Mouse (Mus musculus): ENCODE results near the gene Nacc2. TPM values are rescaled to one million over a fixed set of nuclear protein-coding genes. Genes with fewer than 3 reads are reported as not detected.
A peak's percentile ranks its signal among the peaks of the same experiment; 100 is the strongest.

The Nacc2 gene
- polyA plus RNA-seq, 1 experiment from 2014 or later = 6.1 TPM

DNA sequence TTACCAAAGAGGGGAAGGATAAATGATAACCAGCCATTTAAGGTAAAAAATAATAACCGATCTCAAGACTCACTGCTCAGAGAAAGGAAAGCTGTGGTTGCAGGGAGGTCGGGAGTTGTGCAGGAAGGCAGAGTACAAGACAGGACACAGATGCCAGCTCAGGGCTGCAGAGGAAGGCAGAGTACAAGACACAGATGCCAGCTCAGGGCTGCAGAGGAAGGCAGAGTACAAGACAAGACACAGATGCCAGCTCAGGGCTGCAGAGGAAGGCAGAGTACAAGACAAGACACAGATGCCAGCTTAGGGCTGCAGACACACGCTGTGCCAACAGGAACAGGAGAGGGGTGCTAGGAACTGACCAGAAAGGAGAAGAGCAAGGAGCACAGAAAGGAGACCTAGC, 42.2 kb downstream of the Nacc2 start:
- DNase-seq (ENCODE audit: low spot score) (no peak), ATAC-seq (no peak)
- Histone ChIP-seq H3K27ac (ENCODE audit: low read depth, low read length) (no peak overlapping the region), H3K36me3 (ENCODE audit: control insufficient read depth, insufficient read depth, low read length) (no peaks in the 10 kb centered on the region), H3K4me2 (ENCODE audit: low read length) (no peak overlapping the region), H3K4me3 (ENCODE audit: low read depth, low read length) (no peak overlapping the region), H3K27me3 (replicated peaks; ENCODE audit: control insufficient read depth, insufficient read depth, low read length) (no peaks in the 10 kb centered on the region), H3K9me3 (replicated peaks; ENCODE audit: control insufficient read depth, low read length) (no peaks in the 10 kb centered on the region), H3K9ac (ENCODE audit: low read length) (no peak overlapping the region), H3K4me1 (ENCODE audit: control insufficient read depth, insufficient read depth, low read length) (no peaks in the 10 kb centered on the region)
- WGBS = 89% methylated on average over 3 of the region's 3 CpGs

DNA sequence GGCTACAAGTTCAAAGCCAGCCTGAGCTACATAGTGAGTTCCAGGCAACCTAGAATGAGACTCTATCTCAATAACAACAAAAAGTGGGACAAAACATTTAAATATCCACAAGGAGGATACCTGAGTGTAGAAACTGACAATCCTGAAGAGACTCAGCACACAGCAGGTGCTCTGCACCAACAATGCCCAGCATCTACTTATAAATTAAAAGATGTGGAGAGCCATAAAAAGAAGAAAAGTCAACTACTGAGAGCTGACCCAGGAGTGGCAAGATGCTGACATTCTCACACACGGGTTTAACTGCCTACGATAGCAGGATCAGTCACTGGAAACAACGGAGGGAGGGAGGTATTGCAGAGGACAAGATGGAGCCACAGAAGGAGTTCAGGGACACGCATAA, 43.6 kb downstream of the Nacc2 start:
- WGBS = 83% methylated on average over 4 of the region's 4 CpGs
- DNase-seq (ENCODE audit: low spot score) = no peak
- ATAC-seq = no peak

DNA sequence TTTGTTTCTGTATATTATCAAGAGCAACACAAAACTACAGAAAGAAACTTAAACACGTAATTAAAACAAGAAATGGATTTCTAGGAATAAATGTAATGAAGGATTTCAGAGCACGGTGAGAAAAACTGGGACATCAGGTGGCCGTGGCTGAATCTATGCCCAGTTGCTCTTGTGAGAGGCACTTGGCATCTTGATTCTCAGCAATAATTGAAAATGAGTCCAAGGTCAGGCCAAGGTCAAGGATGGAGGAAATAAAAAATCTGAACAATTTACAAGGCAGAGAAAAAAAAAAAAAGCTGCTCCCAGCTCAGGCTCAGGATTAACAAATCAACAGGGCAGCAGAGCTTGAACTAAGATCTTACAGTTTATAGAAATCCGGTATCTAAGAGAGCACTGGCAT, 46.0 kb downstream of the Nacc2 start:
- Histone ChIP-seq H3K4me2 (ENCODE audit: low read length) (no peak overlapping the region), H3K9me3 (replicated peaks; ENCODE audit: control insufficient read depth, low read length) (no peaks in the 10 kb centered on the region), H3K36me3 (ENCODE audit: control insufficient read depth, insufficient read depth, low read length) (no peaks in the 10 kb centered on the region), H3K27ac (ENCODE audit: low read depth, low read length) (no peak overlapping the region), H3K9ac (ENCODE audit: low read length) (no peak overlapping the region), H3K27me3 (replicated peaks; ENCODE audit: control insufficient read depth, insufficient read depth, low read length) (no peaks in the 10 kb centered on the region), H3K4me3 (ENCODE audit: low read depth, low read length) (no peak overlapping the region), H3K4me1 (ENCODE audit: control insufficient read depth, insufficient read depth, low read length) (no peaks in the 10 kb centered on the region)
- WGBS = 91% methylated on average over 4 of the region's 4 CpGs
- no peak for DNase-seq (ENCODE audit: low spot score)
- no peak for ATAC-seq

More for the DNA sequence above, 43.6 kb downstream of the Nacc2 start:
- no peak overlapping the region for H3K4me3 ChIP-seq (ENCODE audit: low read depth, low read length)
- H3K4me2 ChIP-seq (ENCODE audit: low read length) = no peak overlapping the region
- H3K9ac ChIP-seq (ENCODE audit: low read length) = no peak overlapping the region
- no peaks in the 10 kb centered on the region for H3K36me3 ChIP-seq (ENCODE audit: control insufficient read depth, insufficient read depth, low read length)
- H3K9me3 ChIP-seq (replicated peaks; ENCODE audit: control insufficient read depth, low read length) = no peaks in the 10 kb centered on the region
- no peak overlapping the region for H3K27ac ChIP-seq (ENCODE audit: low read depth, low read length)
- H3K27me3 ChIP-seq (replicated peaks; ENCODE audit: control insufficient read depth, insufficient read depth, low read length) = no peaks in the 10 kb centered on the region
- H3K4me1 ChIP-seq (ENCODE audit: control insufficient read depth, insufficient read depth, low read length) = no peaks in the 10 kb centered on the region

DNA sequence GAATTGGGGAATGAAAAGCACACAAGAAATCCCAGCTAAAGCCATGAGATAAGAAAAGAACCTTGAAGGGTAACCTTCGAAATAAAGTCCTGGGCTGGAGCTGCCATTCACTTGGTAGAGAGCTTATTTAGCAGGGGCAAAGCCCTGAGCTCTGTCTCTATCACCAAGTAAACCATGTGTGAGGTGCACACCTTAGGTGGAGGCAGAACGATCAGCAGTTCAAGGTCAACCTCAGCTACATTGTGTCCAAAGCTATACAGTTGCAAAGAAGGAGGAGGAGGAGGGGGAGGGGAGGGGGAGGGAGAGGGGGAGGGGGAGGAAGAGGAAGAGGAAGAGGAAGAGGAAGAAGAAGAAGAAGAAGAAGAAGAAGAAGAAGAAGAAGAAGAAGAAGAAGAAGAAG, 46.9 kb downstream of the Nacc2 start:
- Histone ChIP-seq H3K27me3 (replicated peaks; ENCODE audit: control insufficient read depth, insufficient read depth, low read length) (no peaks in the 10 kb centered on the region), H3K9ac (ENCODE audit: low read length) (no peak overlapping the region), H3K27ac (ENCODE audit: low read depth, low read length) (no peak overlapping the region), H3K36me3 (ENCODE audit: control insufficient read depth, insufficient read depth, low read length) (no peaks in the 10 kb centered on the region), H3K4me3 (ENCODE audit: low read depth, low read length) (no peak overlapping the region), H3K4me1 (ENCODE audit: control insufficient read depth, insufficient read depth, low read length) (no peaks in the 10 kb centered on the region), H3K9me3 (replicated peaks; ENCODE audit: control insufficient read depth, low read length) (no peaks in the 10 kb centered on the region), H3K4me2 (ENCODE audit: low read length) (no peak overlapping the region)
- WGBS = 67% methylated on average over 2 of the region's 2 CpGs
- ATAC-seq (no peak), DNase-seq (ENCODE audit: low spot score) (no peak)

DNA sequence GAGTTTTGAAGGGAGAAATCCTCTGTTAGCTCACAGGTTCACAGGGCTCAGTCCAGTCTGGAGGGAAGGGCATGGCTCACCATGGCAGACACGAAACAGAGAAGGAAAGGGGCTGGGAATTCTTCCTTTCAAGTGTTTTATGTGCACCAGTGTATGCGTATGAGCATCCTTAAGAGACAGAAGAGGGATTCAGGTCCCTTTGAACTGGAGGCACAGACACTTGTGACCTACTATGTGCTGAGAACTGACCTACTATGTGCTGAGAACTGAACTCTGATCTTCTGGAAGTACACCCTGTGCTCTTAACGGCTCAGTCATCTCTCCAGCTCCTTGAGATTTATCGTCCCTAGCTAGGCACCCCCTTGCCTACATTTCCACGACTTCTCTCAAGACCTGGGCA, 48.5 kb downstream of the Nacc2 start:
- 86% methylated on average over 5 of the region's 5 CpGs for WGBS
- Histone ChIP-seq H3K4me2 (ENCODE audit: low read length) (no peak overlapping the region), H3K4me3 (ENCODE audit: low read depth, low read length) (no peak overlapping the region), H3K27ac (ENCODE audit: low read depth, low read length) (no peak overlapping the region), H3K36me3 (ENCODE audit: control insufficient read depth, insufficient read depth, low read length) (no peaks in the 10 kb centered on the region), H3K9ac (ENCODE audit: low read length) (no peak overlapping the region), H3K4me1 (ENCODE audit: control insufficient read depth, insufficient read depth, low read length) (no peaks in the 10 kb centered on the region), H3K27me3 (replicated peaks; ENCODE audit: control insufficient read depth, insufficient read depth, low read length) (no peaks in the 10 kb centered on the region), H3K9me3 (replicated peaks; ENCODE audit: control insufficient read depth, low read length) (no peaks in the 10 kb centered on the region)
- DNase-seq (ENCODE audit: low spot score) (no peak), ATAC-seq (no peak)

DNA sequence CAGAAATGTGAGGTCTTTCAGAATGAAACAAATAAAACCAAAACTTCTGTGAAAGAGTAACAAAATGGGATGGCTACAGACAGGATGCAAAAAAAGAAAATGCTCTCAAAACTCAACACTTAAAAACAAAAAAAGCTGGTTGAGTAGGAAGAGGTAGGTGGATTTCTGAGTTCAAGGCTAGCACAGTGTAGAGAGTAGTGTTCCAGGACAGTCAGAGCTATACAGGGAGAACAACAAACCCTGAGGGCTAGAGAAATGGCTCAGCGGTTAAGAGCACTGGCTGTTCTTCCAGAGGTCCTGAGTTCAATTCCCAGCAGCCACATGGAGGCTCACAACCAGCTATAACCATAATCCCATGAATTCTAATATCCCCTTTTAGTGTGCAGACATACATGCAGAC, 54.4 kb downstream of the Nacc2 start:
- no peak overlapping the region for H3K9ac ChIP-seq (ENCODE audit: low read length)
- ATAC-seq = no peak
- H3K36me3 ChIP-seq (ENCODE audit: control insufficient read depth, insufficient read depth, low read length) = no peaks in the 10 kb centered on the region
- no peak overlapping the region for H3K4me2 ChIP-seq (ENCODE audit: low read length)
- no peak overlapping the region for H3K27ac ChIP-seq (ENCODE audit: low read depth, low read length)
- H3K9me3 ChIP-seq (replicated peaks; ENCODE audit: control insufficient read depth, low read length) = no peaks in the 10 kb centered on the region
- no peak for DNase-seq (ENCODE audit: low spot score)
- 90% methylated on average over 1 of the region's 1 CpGs for WGBS
- H3K4me3 ChIP-seq (ENCODE audit: low read depth, low read length) = no peak overlapping the region
- no peaks in the 10 kb centered on the region for H3K27me3 ChIP-seq (replicated peaks; ENCODE audit: control insufficient read depth, insufficient read depth, low read length)
- H3K4me1 ChIP-seq (ENCODE audit: control insufficient read depth, insufficient read depth, low read length) = peaks cover 12% of the 10 kb centered on the region

- H3K36me3 ChIP-seq (ENCODE audit: control insufficient read depth, insufficient read depth, low read length) = no peaks in the 10 kb centered on the region
- H3K9ac ChIP-seq (ENCODE audit: low read length) = no peak overlapping the region
- no peaks in the 10 kb centered on the region for H3K27me3 ChIP-seq (replicated peaks; ENCODE audit: control insufficient read depth, insufficient read depth, low read length)
- no peak overlapping the region for H3K4me3 ChIP-seq (ENCODE audit: low read depth, low read length)
- no peak overlapping the region for H3K4me2 ChIP-seq (ENCODE audit: low read length)
- DNase-seq (ENCODE audit: low spot score) (no peak), ATAC-seq (no peak)
- no peak overlapping the region for H3K27ac ChIP-seq (ENCODE audit: low read depth, low read length)
- whole genome bisulfite sequencing = 81% methylated on average over 7 of the region's 7 CpGs
- peaks cover 12% of the 10 kb centered on the region for H3K4me1 ChIP-seq (ENCODE audit: control insufficient read depth, insufficient read depth, low read length)
- no peaks in the 10 kb centered on the region for H3K9me3 ChIP-seq (replicated peaks; ENCODE audit: control insufficient read depth, low read length)
Measured at GRCm38 (mm10) chr2:26068175-26068574, 54.8 kb downstream of the Nacc2 start.

DNA sequence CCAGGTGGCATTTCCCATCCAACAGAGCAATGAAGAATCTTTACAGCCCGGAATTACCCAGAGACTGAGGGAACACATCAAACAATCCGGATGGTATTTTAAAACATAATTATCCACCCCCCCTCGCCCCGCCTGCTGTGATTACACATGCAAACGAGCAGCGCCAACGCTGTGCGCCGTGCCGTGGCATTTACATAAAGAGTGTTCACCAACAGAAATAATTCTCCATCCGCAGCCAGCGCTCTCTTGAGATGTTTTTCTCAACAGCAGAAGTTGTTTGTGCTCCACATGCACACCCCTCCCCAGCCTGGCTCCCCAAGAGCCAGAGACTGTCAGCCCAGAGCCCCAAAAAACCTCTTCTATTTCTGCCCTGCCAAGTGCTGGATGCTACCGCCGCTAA, 56.5 kb downstream of the Nacc2 start:
- Histone ChIP-seq H3K4me1 (ENCODE audit: control insufficient read depth, insufficient read depth, low read length) (peaks cover 12% of the 10 kb centered on the region), H3K4me2 (ENCODE audit: low read length) (peak overlapping the region; percentile 9; the same call in 1 of the 2 replicates), H3K27me3 (replicated peaks; ENCODE audit: control insufficient read depth, insufficient read depth, low read length) (no peaks in the 10 kb centered on the region), H3K9ac (ENCODE audit: low read length) (no peak overlapping the region), H3K36me3 (ENCODE audit: control insufficient read depth, insufficient read depth, low read length) (no peaks in the 10 kb centered on the region), H3K9me3 (replicated peaks; ENCODE audit: control insufficient read depth, low read length) (no peaks in the 10 kb centered on the region), H3K27ac (ENCODE audit: low read depth, low read length) (peak overlapping the region; percentile 55), H3K4me3 (ENCODE audit: low read depth, low read length) (no peak overlapping the region)
- peak; percentile 67; the same call in 1 of the 2 replicates for ATAC-seq
- peak; percentile 76 for DNase-seq (ENCODE audit: low spot score)
- 28% methylated on average over 14 of the region's 14 CpGs for WGBS

- H3K4me3 ChIP-seq (ENCODE audit: low read depth, low read length) = no peak overlapping the region
- peaks cover 12% of the 10 kb centered on the region for H3K4me1 ChIP-seq (ENCODE audit: control insufficient read depth, insufficient read depth, low read length)
- no peak overlapping the region for H3K27ac ChIP-seq (ENCODE audit: low read depth, low read length)
- H3K9me3 ChIP-seq (replicated peaks; ENCODE audit: control insufficient read depth, low read length) = no peaks in the 10 kb centered on the region
- no peak overlapping the region for H3K9ac ChIP-seq (ENCODE audit: low read length)
- H3K36me3 ChIP-seq (ENCODE audit: control insufficient read depth, insufficient read depth, low read length) = 0 out of 2 replicates have a peak, but pooled peaks cover 4% of the 10 kb centered on the region
- no peaks in the 10 kb centered on the region for H3K27me3 ChIP-seq (replicated peaks; ENCODE audit: control insufficient read depth, insufficient read depth, low read length)
- DNase-seq (ENCODE audit: low spot score) (no peak), ATAC-seq (no peak)
- 82% methylated on average over 13 of the region's 13 CpGs for WGBS
- no peak overlapping the region for H3K4me2 ChIP-seq (ENCODE audit: low read length)
Measured at GRCm38 (mm10) chr2:26062742-26063427, 60.1 kb downstream of the Nacc2 start.
